Mouse (Mus musculus): ENCODE data around the gene Tmem63a. TPM values are rescaled to one million over a fixed set of nuclear protein-coding genes. Genes with fewer than 3 reads are reported as not detected.
A peak's percentile ranks its signal among the peaks of the same experiment; 100 is the strongest.

Tmem63a gene
- total RNA-seq, 2 experiments from 2014 or later, result 10.8 to 22.5 TPM

GRCm38 (mm10) chr1:181000501-181001092, 58.5 kb downstream of the Tmem63a start:
- ATAC-seq (replicated peaks; ENCODE audit: low FRiP score, low TSS enrichment, poor library complexity, severe bottlenecking), result no peak

GRCm38 (mm10) chr1:181001217-181001616, 59.1 kb downstream of the Tmem63a start:
- no peak for ATAC-seq (replicated peaks; ENCODE audit: low FRiP score, low TSS enrichment, poor library complexity, severe bottlenecking)

- ATAC-seq (replicated peaks; ENCODE audit: low FRiP score, low TSS enrichment, poor library complexity, severe bottlenecking), result no peak
These were observed 59.5 kb downstream of the Tmem63a start for GRCm38 (mm10) chr1:181001621-181002020.

GRCm38 (mm10) chr1:181003790-181004189, 61.6 kb downstream of the Tmem63a start:
- ATAC-seq (replicated peaks; ENCODE audit: low FRiP score, low TSS enrichment, poor library complexity, severe bottlenecking), result no peak

- no peak for ATAC-seq (replicated peaks; ENCODE audit: low FRiP score, low TSS enrichment, poor library complexity, severe bottlenecking)
These were observed 63.2 kb downstream of the Tmem63a start for GRCm38 (mm10) chr1:181005331-181005730.

GRCm38 (mm10) chr1:181007831-181008230, 65.7 kb downstream of the Tmem63a start:
- ATAC-seq (replicated peaks; ENCODE audit: low FRiP score, low TSS enrichment, poor library complexity, severe bottlenecking), result no peak

GRCm38 (mm10) chr1:181008266-181008665, 66.1 kb downstream of the Tmem63a start:
- ATAC-seq (replicated peaks; ENCODE audit: low FRiP score, low TSS enrichment, poor library complexity, severe bottlenecking), result no peak

- no peak for ATAC-seq (replicated peaks; ENCODE audit: low FRiP score, low TSS enrichment, poor library complexity, severe bottlenecking)
These were observed 67.0 kb downstream of the Tmem63a start for GRCm38 (mm10) chr1:181009011-181009590.

GRCm38 (mm10) chr1:181009754-181010153, 67.6 kb downstream of the Tmem63a start:
- ATAC-seq (replicated peaks; ENCODE audit: low FRiP score, low TSS enrichment, poor library complexity, severe bottlenecking), result 0 out of 2 replicates have a peak, but pooled peaks have one; percentile 15

- ATAC-seq (replicated peaks; ENCODE audit: low FRiP score, low TSS enrichment, poor library complexity, severe bottlenecking), result no peak
These were observed 68.2 kb downstream of the Tmem63a start for GRCm38 (mm10) chr1:181010171-181010932.

- ATAC-seq (replicated peaks; ENCODE audit: low FRiP score, low TSS enrichment, poor library complexity, severe bottlenecking), result no peak
These were observed 69.5 kb downstream of the Tmem63a start for GRCm38 (mm10) chr1:181011601-181012000.

GRCm38 (mm10) chr1:181012416-181012815, 70.3 kb downstream of the Tmem63a start:
- no peak for ATAC-seq (replicated peaks; ENCODE audit: low FRiP score, low TSS enrichment, poor library complexity, severe bottlenecking)

- no peak for ATAC-seq (replicated peaks; ENCODE audit: low FRiP score, low TSS enrichment, poor library complexity, severe bottlenecking)
These were observed 71.3 kb downstream of the Tmem63a start for GRCm38 (mm10) chr1:181013446-181013845.

GRCm38 (mm10) chr1:181014731-181015500, 72.8 kb downstream of the Tmem63a start:
- ATAC-seq (replicated peaks; ENCODE audit: low FRiP score, low TSS enrichment, poor library complexity, severe bottlenecking), result no peak

- no peak for ATAC-seq (replicated peaks; ENCODE audit: low FRiP score, low TSS enrichment, poor library complexity, severe bottlenecking)
These were observed 73.4 kb downstream of the Tmem63a start for GRCm38 (mm10) chr1:181015558-181015957.

- no peak for ATAC-seq (replicated peaks; ENCODE audit: low FRiP score, low TSS enrichment, poor library complexity, severe bottlenecking)
These were observed 73.9 kb downstream of the Tmem63a start for GRCm38 (mm10) chr1:181016045-181016444.

- no peak for ATAC-seq (replicated peaks; ENCODE audit: low FRiP score, low TSS enrichment, poor library complexity, severe bottlenecking)
These were observed 74.5 kb downstream of the Tmem63a start for GRCm38 (mm10) chr1:181016532-181017131.

- peak; percentile 61 for ATAC-seq (replicated peaks; ENCODE audit: low FRiP score, low TSS enrichment, poor library complexity, severe bottlenecking)
These were observed 75.1 kb downstream of the Tmem63a start for GRCm38 (mm10) chr1:181017212-181017711.

GRCm38 (mm10) chr1:181017890-181018420, 75.8 kb downstream of the Tmem63a start:
- ATAC-seq (replicated peaks; ENCODE audit: low FRiP score, low TSS enrichment, poor library complexity, severe bottlenecking), result no peak

All from megakaryocyte-erythroid progenitor cell, adult 5-6 weeks (primary cell).